Mouse (Mus musculus) forebrain, postnatal 0 days (tissue): ENCODE measurements at regions not wholly inside any gene's neighbourhood (a gene's known extent, or its start where the extent isn't known, plus 50 kb on each side); places are given as distances from the start of the nearest gene placed in this dataset.

Source experiments
- ATAC-seq: fragments of 200-750 bp; cut with Nextera tagmentation; 2 replicates; pipeline ENCODE4 v1.8.0; 2017; ENCODE audit warnings: mild to moderate bottlenecking, moderate library complexity
- DNase-seq: peaks from one replicate; pipeline ENCODE4 v3.0.0-alpha.2; 2015
- H3K27ac ChIP-seq: fragments of 300-500 bp; sonication (generic); 2 replicates; pipeline ENCODE4 v1.5.1; 2014; ENCODE audit warnings: low read depth, mild to moderate bottlenecking, antibody characterized with exemption, low read length, moderate library complexity, mixed read lengths
- H3K27me3 ChIP-seq: fragments of 300-500 bp; sonication (generic); 2 replicates; pipeline ENCODE4 v1.6.1; 2014; ENCODE audit warnings: mild to moderate bottlenecking, low read length, mixed read lengths; ENCODE audit not compliant: insufficient read depth
- H3K36me3 ChIP-seq: fragments of 300-500 bp; sonication (generic); 2 replicates; pipeline ENCODE4 v1.6.1; 2014; ENCODE audit warnings: mild to moderate bottlenecking, moderate library complexity; ENCODE audit not compliant: insufficient read depth
- H3K4me1 ChIP-seq: fragments of 300-500 bp; sonication (generic); 2 replicates; pipeline ENCODE4 v1.6.1; 2014; ENCODE audit warnings: antibody characterized with exemption; ENCODE audit not compliant: insufficient read depth
- H3K4me2 ChIP-seq: fragments of 300-500 bp; sonication (generic); 2 replicates; pipeline ENCODE4 v1.6.1; 2014; ENCODE audit warnings: low read depth, mild to moderate bottlenecking, moderate library complexity
- H3K4me3 ChIP-seq: fragments of 300-500 bp; sonication (generic); 2 replicates; pipeline ENCODE4 v1.5.1; 2014; ENCODE audit warnings: low read depth, low read length, mixed read lengths
- H3K9ac ChIP-seq: fragments of 300-500 bp; sonication (generic); 2 replicates; pipeline ENCODE4 v1.6.1; 2014; ENCODE audit warnings: mild to moderate bottlenecking
- H3K9me3 ChIP-seq: fragments of 300-500 bp; sonication (generic); 2 replicates; pipeline ENCODE4 v1.6.1; 2016; ENCODE audit warnings: low read length
- CTCF ChIP-seq: sonication (generic); IDR thresholded peaks from 2 replicates; pipeline ENCODE4 v1.5.1; 2016; ENCODE audit warnings: antibody characterized with exemption, control low read depth, low read depth
- WGBS: fragments of 180-500 bp; shearing (Covaris S2); extraction: QIAGEN DNeasy Blood & Tissue Kit; methylation state at CpG from one replicate; pipeline ENCODE4 v1.1.7; 2014; 5-methylcytosine and 5-hydroxymethylcytosine counted together

- Histone ChIP-seq H3K9me3 (no peaks in the 10 kb centered on the region), H3K4me2 (no peak overlapping the region), H3K36me3 (no peaks in the 10 kb centered on the region), H3K4me3 (no peak overlapping the region), H3K27me3 (no peaks in the 10 kb centered on the region), H3K9ac (no peak overlapping the region), H3K27ac (no peak overlapping the region), H3K4me1 (no peaks in the 10 kb centered on the region)
- DNase-seq (no peak), ATAC-seq (no peak)
- TF ChIP-seq CTCF = no peak
Measured at GRCm38 (mm10) chr5:46278190-46278589, 420.8 kb upstream of the Lcorl start.

- H3K4me3 ChIP-seq = no peak overlapping the region
- H3K36me3 ChIP-seq = no peaks in the 10 kb centered on the region
- DNase-seq (no peak), ATAC-seq (no peak)
- no peak for TF ChIP-seq CTCF
- H3K27me3 ChIP-seq = no peaks in the 10 kb centered on the region
- no peak overlapping the region for H3K4me2 ChIP-seq
- H3K4me1 ChIP-seq = no peaks in the 10 kb centered on the region
- H3K27ac ChIP-seq = no peak overlapping the region
- 88% methylated on average over 6 of the region's 6 CpGs for WGBS
- no peaks in the 10 kb centered on the region for H3K9me3 ChIP-seq
- no peak overlapping the region for H3K9ac ChIP-seq
Measured at GRCm38 (mm10) chr5:46256730-46257129, 399.3 kb upstream of the Lcorl start.

- H3K27me3 ChIP-seq = no peaks in the 10 kb centered on the region
- no peak for ATAC-seq
- no peak overlapping the region for H3K4me2 ChIP-seq
- H3K9me3 ChIP-seq = no peaks in the 10 kb centered on the region
- TF ChIP-seq CTCF = no peak
- no peak for DNase-seq
- no peak overlapping the region for H3K9ac ChIP-seq
- no peak overlapping the region for H3K4me3 ChIP-seq
- no peaks in the 10 kb centered on the region for H3K36me3 ChIP-seq
- H3K27ac ChIP-seq = no peak overlapping the region
- H3K4me1 ChIP-seq = no peaks in the 10 kb centered on the region
Measured at GRCm38 (mm10) chr5:46253940-46254339, 396.5 kb upstream of the Lcorl start.

GRCm38 (mm10) chr5:46235364-46236067 lies 378.1 kb upstream of the Lcorl start:
- H3K4me1 ChIP-seq = no peaks in the 10 kb centered on the region
- no peak overlapping the region for H3K4me3 ChIP-seq
- ATAC-seq = peak; percentile 78
- no peaks in the 10 kb centered on the region for H3K36me3 ChIP-seq
- TF ChIP-seq CTCF = no peak
- no peaks in the 10 kb centered on the region for H3K9me3 ChIP-seq
- no peak overlapping the region for H3K9ac ChIP-seq
- H3K27ac ChIP-seq = no peak overlapping the region
- WGBS = 44% methylated on average over 5 of the region's 5 CpGs
- DNase-seq = peak; percentile 34
- no peak overlapping the region for H3K4me2 ChIP-seq
- no peaks in the 10 kb centered on the region for H3K27me3 ChIP-seq

- Histone ChIP-seq H3K4me1 (no peaks in the 10 kb centered on the region), H3K36me3 (no peaks in the 10 kb centered on the region), H3K27ac (no peak overlapping the region), H3K27me3 (no peaks in the 10 kb centered on the region), H3K9ac (no peak overlapping the region), H3K4me3 (no peak overlapping the region), H3K4me2 (no peak overlapping the region), H3K9me3 (no peaks in the 10 kb centered on the region)
- no peak for TF ChIP-seq CTCF
- ATAC-seq (no peak), DNase-seq (no peak)
Measured at GRCm38 (mm10) chr5:46232780-46233179, 375.4 kb upstream of the Lcorl start.

- 65% methylated on average over 3 of the region's 3 CpGs for WGBS
Measured at GRCm38 (mm10) chr5:46228667-46229066, 371.3 kb upstream of the Lcorl start.

GRCm38 (mm10) chr5:46212845-46213468 lies 355.5 kb upstream of the Lcorl start:
- Histone ChIP-seq H3K4me3 (no peak overlapping the region), H3K9me3 (no peaks in the 10 kb centered on the region), H3K4me2 (no peak overlapping the region), H3K27ac (no peak overlapping the region), H3K27me3 (no peaks in the 10 kb centered on the region), H3K9ac (no peak overlapping the region), H3K36me3 (no peaks in the 10 kb centered on the region), H3K4me1 (no peaks in the 10 kb centered on the region)
- no peak for TF ChIP-seq CTCF
- 59% methylated on average over 4 of the region's 4 CpGs for WGBS
- ATAC-seq = no peak
- no peak for DNase-seq

More at GRCm38 (mm10) chr5:46228667-46229066, 371.3 kb upstream of the Lcorl start:
- Histone ChIP-seq H3K27ac (no peak overlapping the region), H3K4me3 (no peak overlapping the region), H3K9ac (no peak overlapping the region), H3K4me2 (no peak overlapping the region), H3K36me3 (no peaks in the 10 kb centered on the region), H3K9me3 (no peaks in the 10 kb centered on the region), H3K27me3 (no peaks in the 10 kb centered on the region), H3K4me1 (no peaks in the 10 kb centered on the region)
- TF ChIP-seq CTCF = no peak
- DNase-seq = no peak
- ATAC-seq = no peak
